In genomic region chr2:33941316-33941715, GRCm38 (mm10) we compare ENCODE assay signal across 26 mouse cellular contexts. TPM values are rescaled to one million over a fixed set of nuclear protein-coding genes. Genes with fewer than 3 reads are reported as not detected.
DNase-seq lines count a peak whose midpoint lies in the region; ATAC-seq lines count a peak whose summit lies in the region.
"Had no signal": no experiment of that assay in that cellular context is flagged by ENCODE, and none has a peak within 500 bp of the region (broad histone marks: within the 10 kb centered on the region; RNA-seq: fewer than 3 reads in every experiment).

No protein-coding gene starts in this region.

- no peaks in the 10 kb centered on the region for H3K27me3 ChIP-seq in forebrain, embryonic 14.5 days (replicated peaks; ENCODE audit: control insufficient read depth, insufficient read depth, low read length)
- no peaks in the 10 kb centered on the region for H3K27me3 ChIP-seq in forebrain, embryonic 15.5 days
- no peaks in the 10 kb centered on the region for H3K27me3 ChIP-seq in midbrain, embryonic 13.5 days
- H3K27me3 ChIP-seq in midbrain, embryonic 15.5 days (replicated peaks), result no peaks in the 10 kb centered on the region
- no peaks in the 10 kb centered on the region for H3K27me3 ChIP-seq in hindbrain, embryonic 15.5 days
- H3K27me3 ChIP-seq: liver, embryonic 12.5 days; midbrain, embryonic 12.5 days; neural tube, embryonic 12.5 days had no signal

- peaks cover 5% of the 10 kb centered on the region; the same call in 1 of the 2 replicates for H3K4me1 ChIP-seq in forebrain, embryonic 14.5 days (ENCODE audit: control insufficient read depth, insufficient read depth, low read length)
- H3K4me1 ChIP-seq in forebrain, embryonic 15.5 days, result no peaks in the 10 kb centered on the region
- H3K4me1 ChIP-seq in midbrain, embryonic 13.5 days (replicated peaks), result peaks cover 10% of the 10 kb centered on the region
- H3K4me1 ChIP-seq in midbrain, embryonic 15.5 days, result no peaks in the 10 kb centered on the region
- H3K4me1 ChIP-seq in hindbrain, embryonic 15.5 days (replicated peaks), result no peaks in the 10 kb centered on the region
- H3K4me1 ChIP-seq: liver, embryonic 12.5 days had no signal

- H3K4me2 ChIP-seq in forebrain, embryonic 14.5 days (ENCODE audit: low read length), result no peak overlapping the region
- H3K4me2 ChIP-seq in forebrain, embryonic 15.5 days (replicated peaks), result no peak overlapping the region
- H3K4me2 ChIP-seq in midbrain, embryonic 13.5 days (replicated peaks), result no peak overlapping the region
- no peak overlapping the region for H3K4me2 ChIP-seq in midbrain, embryonic 15.5 days
- H3K4me2 ChIP-seq in hindbrain, embryonic 15.5 days, result no peak overlapping the region
- H3K4me2 ChIP-seq: liver, embryonic 12.5 days; midbrain, embryonic 12.5 days; neural tube, embryonic 12.5 days had no signal

- no peak overlapping the region for H3K4me3 ChIP-seq in forebrain, embryonic 14.5 days (ENCODE audit: low read depth, low read length)
- no peak overlapping the region for H3K4me3 ChIP-seq in forebrain, embryonic 15.5 days
- no peak overlapping the region for H3K4me3 ChIP-seq in midbrain, embryonic 13.5 days (replicated peaks)
- H3K4me3 ChIP-seq in midbrain, embryonic 15.5 days, result no peak overlapping the region
- no peak overlapping the region for H3K4me3 ChIP-seq in hindbrain, embryonic 15.5 days
- H3K4me3 ChIP-seq: erythroblast, embryonic 14.5 days; liver, embryonic 12.5 days; midbrain, embryonic 12.5 days; myocyte; neural tube, embryonic 12.5 days had no signal

- no peak overlapping the region for H3K9ac ChIP-seq in forebrain, embryonic 14.5 days (ENCODE audit: low read length)
- H3K9ac ChIP-seq in forebrain, embryonic 15.5 days (replicated peaks), result no peak overlapping the region
- H3K9ac ChIP-seq in midbrain, embryonic 13.5 days (replicated peaks), result no peak overlapping the region
- H3K9ac ChIP-seq in midbrain, embryonic 15.5 days, result no peak overlapping the region
- H3K9ac ChIP-seq in hindbrain, embryonic 15.5 days, result no peak overlapping the region
- H3K9ac ChIP-seq: liver, embryonic 12.5 days; liver, postnatal 0 days; midbrain, embryonic 12.5 days; neural tube, embryonic 12.5 days had no signal

- no peaks in the 10 kb centered on the region for H3K36me3 ChIP-seq in forebrain, embryonic 14.5 days (ENCODE audit: control insufficient read depth, insufficient read depth, low read length)
- no peaks in the 10 kb centered on the region for H3K36me3 ChIP-seq in forebrain, embryonic 15.5 days
- H3K36me3 ChIP-seq in midbrain, embryonic 13.5 days, result no peaks in the 10 kb centered on the region
- H3K36me3 ChIP-seq in midbrain, embryonic 15.5 days (replicated peaks), result no peaks in the 10 kb centered on the region
- H3K36me3 ChIP-seq in hindbrain, embryonic 15.5 days, result no peaks in the 10 kb centered on the region
- H3K36me3 ChIP-seq: liver, embryonic 12.5 days; midbrain, embryonic 12.5 days; neural tube, embryonic 12.5 days had no signal

- WGBS in forebrain, embryonic 14.5 days, result 77% methylated on average over 11 of the region's 11 CpGs
- WGBS in forebrain, embryonic 15.5 days, result 66% methylated on average over 11 of the region's 11 CpGs
- 71% methylated on average over 11 of the region's 11 CpGs for WGBS in midbrain, embryonic 13.5 days
- 65% methylated on average over 11 of the region's 11 CpGs for WGBS in midbrain, embryonic 15.5 days
- WGBS in hindbrain, embryonic 15.5 days, result 55% methylated on average over 11 of the region's 11 CpGs

- no peaks in the 10 kb centered on the region for H3K9me3 ChIP-seq in forebrain, embryonic 14.5 days (replicated peaks; ENCODE audit: control insufficient read depth, low read length)
- no peaks in the 10 kb centered on the region for H3K9me3 ChIP-seq in forebrain, embryonic 15.5 days
- H3K9me3 ChIP-seq in midbrain, embryonic 13.5 days, result no peaks in the 10 kb centered on the region
- H3K9me3 ChIP-seq in midbrain, embryonic 15.5 days, result no peaks in the 10 kb centered on the region
- no peaks in the 10 kb centered on the region for H3K9me3 ChIP-seq in hindbrain, embryonic 15.5 days
- H3K9me3 ChIP-seq: liver, embryonic 12.5 days; midbrain, embryonic 12.5 days had no signal

- ATAC-seq in forebrain, embryonic 14.5 days, result no peak
- no peak for ATAC-seq in forebrain, embryonic 15.5 days (replicated peaks)
- ATAC-seq in midbrain, embryonic 13.5 days, result 0 out of 2 replicates have a peak, but pooled peaks have one; percentile 30
- ATAC-seq in midbrain, embryonic 15.5 days (replicated peaks), result no peak
- peak; percentile 56; the same call in 1 of the 2 replicates for ATAC-seq in hindbrain, embryonic 15.5 days (ENCODE audit: low FRiP score, low read depth)
- ATAC-seq: intestine, embryonic 16.5 days; liver, embryonic 12.5 days; liver, postnatal 0 days had no signal

- no peak overlapping the region for H3K27ac ChIP-seq in forebrain, embryonic 14.5 days (ENCODE audit: low read depth, low read length)
- no peak overlapping the region for H3K27ac ChIP-seq in forebrain, embryonic 15.5 days (replicated peaks)
- no peak overlapping the region for H3K27ac ChIP-seq in midbrain, embryonic 13.5 days
- no peak overlapping the region for H3K27ac ChIP-seq in midbrain, embryonic 15.5 days
- no peak overlapping the region for H3K27ac ChIP-seq in hindbrain, embryonic 15.5 days (replicated peaks)
- H3K27ac ChIP-seq: kidney, postnatal 0 days; liver, embryonic 12.5 days; midbrain, embryonic 12.5 days; neural tube, embryonic 12.5 days had no signal

- DNase-seq in forebrain, embryonic 14.5 days (ENCODE audit: low spot score), result peak; percentile 28
- DNase-seq in MN1 (ENCODE audit: low spot score), result peak; percentile 64
- no peak for DNase-seq in cerebellum, adult 18-20 months
- DNase-seq in embryo, embryonic 11 days, result no peak
- DNase-seq: adrenal gland, postnatal 10 days; cerebellum, adult 11-12 months; cerebellum, postnatal 10 days; heart, postnatal 14 days; kidney, adult 8-10 months; kidney, postnatal 4 days; left cerebral cortex, postnatal 4 days; liver, postnatal 0 days; lung, postnatal 36 days; spleen, adult 18-20 months; thymus, postnatal 25 days had no signal

RNA-seq across cellular contexts. Expression of gene Mvb12b, which starts 53.6 kb away (rescaled TPM):
- polyA plus RNA-seq in forebrain, embryonic 14.5 days (2014; fragmentation: Nextera tagmentation; extraction: Ambion mirVana), result 49.5 and 52.2 TPM in 2 replicates
- 75.9 and 85.8 TPM in 2 replicates for polyA plus RNA-seq in forebrain, embryonic 15.5 days (2015; fragmentation: Nextera tagmentation; extraction: Ambion mirVana)
- polyA plus RNA-seq in midbrain, embryonic 13.5 days (2015; fragmentation: Nextera tagmentation; extraction: Ambion mirVana), result 68.1 and 73.0 TPM in 2 replicates
- polyA plus RNA-seq in midbrain, embryonic 15.5 days (2015; fragmentation: Nextera tagmentation; extraction: Ambion mirVana), result 67.0 and 69.2 TPM in 2 replicates
- polyA plus RNA-seq in hindbrain, embryonic 15.5 days (2015; fragmentation: Nextera tagmentation; extraction: Ambion mirVana), result 66.2 and 68.6 TPM in 2 replicates

Comparison
In these comparisons a context has a peak if more than half of its experiments do, and no peak if none do; other contexts are left out.
1. ATAC-seq: peak in midbrain, embryonic 13.5 days (single experiment) and hindbrain, embryonic 15.5 days (single experiment); none in forebrain, embryonic 14.5 days (single experiment), forebrain, embryonic 15.5 days (single experiment) and midbrain, embryonic 15.5 days (single experiment).
2. DNase-seq: peak in forebrain, embryonic 14.5 days (single experiment) and MN1 (single experiment); none in cerebellum, adult 18-20 months (0 of 2) and embryo, embryonic 11 days (single experiment).